Mouse (Mus musculus) cerebellum, postnatal 14 days (tissue): ENCODE measurements around the gene Mgll.

Experiments
- DNase-seq, 2 experiments: peaks; one replicate each; pipeline ENCODE4 v3.0.0; 2021; ENCODE audit warnings: mixed read lengths in 2 of 2

Gene Mgll

DNA sequence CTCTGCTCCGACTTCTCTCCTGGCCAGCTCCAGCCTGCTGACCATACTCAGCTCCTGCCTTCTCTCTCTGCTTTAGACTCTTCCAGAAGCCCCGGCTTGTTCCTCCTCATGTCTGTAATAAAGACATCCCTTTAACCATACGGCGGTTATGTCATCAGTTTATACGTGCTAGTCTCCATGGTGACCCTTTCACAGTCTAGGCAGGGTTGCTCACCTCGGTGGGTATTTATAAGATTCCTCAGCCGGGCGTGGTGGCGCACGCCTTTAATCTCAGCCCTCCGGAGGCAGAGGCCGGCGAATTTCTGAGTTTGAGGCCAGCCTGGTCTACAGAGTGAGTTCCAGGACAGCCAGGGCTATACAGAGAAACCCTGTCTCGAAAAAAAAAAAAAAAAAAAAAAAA, 51.1 kb downstream of the Mgll start:
- no peak for DNase-seq

DNA sequence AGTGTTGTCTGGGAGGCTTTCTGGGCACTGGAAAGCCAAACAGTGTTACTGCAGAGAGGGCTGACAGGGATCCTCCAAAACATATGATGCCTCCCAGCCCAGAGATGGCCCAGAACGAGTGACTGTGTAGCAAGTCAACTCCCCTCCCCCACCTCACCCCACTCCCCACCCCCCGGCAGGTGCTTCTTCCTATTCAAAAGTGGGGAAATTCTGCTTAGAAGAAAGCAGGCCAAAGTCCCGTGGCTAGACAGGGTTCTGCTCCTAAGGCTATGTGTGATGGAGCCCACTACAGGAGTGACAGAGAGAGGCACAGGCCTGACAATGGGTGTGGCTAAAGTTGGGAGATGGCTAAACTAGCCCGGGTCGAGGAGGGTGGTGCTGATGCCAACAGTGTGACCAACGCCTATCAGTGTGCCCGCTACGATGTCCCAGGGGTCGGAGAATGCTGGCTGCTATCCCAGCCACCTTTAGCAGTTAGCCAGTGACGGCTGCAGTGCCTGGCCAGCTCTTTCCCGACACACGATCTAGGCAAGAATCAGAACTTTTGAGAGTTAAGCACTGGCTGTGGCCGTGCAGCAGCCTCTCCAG, 52.2 kb downstream of the Mgll start:
- no peak for DNase-seq

DNA sequence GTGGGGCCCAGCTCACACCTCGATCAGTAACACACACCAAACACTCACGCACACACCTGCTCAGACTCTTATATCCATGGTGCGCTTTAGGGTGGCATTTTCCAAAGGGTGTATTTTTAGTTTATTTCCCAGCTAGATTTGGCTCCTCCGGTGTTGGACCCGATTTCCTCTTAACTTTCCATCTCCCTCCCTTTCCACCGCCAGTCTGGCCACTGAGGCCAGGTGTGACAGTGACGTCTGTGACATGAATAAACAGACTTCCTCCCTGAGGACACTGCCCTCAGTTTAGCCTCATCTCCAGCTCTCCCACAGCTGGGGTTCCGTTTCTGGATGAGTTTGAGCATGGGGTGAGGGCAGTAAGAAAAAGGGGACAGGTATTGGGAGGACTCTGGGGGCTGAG, 52.8 kb downstream of the Mgll start:
- DNase-seq: no peak

DNA sequence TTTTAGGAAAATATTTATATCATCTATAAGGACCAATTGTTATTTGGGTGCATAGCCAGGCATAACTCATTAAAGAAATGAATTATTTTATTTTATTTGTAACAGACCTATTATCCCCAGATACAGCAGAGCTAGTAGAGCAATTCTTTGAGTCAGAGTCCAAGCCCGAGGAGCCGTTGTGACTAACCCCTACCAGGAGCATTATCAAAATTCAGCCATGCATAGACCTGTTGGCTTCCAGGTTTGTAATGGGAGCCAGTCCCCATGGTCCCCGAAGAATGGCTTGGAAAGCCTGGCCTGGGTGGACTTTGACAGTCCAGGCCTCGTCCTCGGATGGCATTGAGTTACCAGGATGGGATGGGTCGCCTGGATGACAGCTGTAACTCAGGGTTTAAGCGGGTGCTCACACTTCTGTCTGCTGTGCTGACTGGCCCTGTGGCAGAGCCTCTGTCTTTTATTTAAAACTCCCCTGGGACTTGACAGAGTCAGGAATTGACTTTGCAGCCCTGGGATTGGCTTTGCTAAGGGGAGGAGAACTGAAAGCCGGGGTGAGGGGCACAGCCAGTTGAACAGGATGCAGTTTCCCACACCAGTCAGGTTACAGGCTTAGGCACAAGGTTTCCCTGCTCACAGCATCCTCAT, 54.0 kb downstream of the Mgll start:
- no peak for DNase-seq

DNA sequence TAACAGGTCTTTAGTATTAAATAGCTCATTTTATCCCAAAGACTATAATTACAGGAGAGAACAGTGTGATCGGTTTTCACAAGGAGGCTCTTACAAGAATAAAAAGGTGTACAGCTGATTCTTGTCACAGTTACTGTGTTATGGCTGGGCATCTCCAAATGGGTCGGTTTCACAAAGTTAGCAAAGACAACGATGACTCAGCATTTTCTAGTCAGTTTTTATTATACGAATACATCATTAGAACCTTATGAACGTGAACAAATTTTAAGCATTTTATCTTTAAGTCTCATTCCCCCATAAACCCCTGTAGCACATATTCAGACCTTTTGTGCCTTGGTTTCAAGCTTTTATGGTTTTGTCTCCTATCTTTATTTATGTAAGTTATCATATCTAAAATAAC, 55.5 kb downstream of the Mgll start:
- DNase-seq: no peak

DNA sequence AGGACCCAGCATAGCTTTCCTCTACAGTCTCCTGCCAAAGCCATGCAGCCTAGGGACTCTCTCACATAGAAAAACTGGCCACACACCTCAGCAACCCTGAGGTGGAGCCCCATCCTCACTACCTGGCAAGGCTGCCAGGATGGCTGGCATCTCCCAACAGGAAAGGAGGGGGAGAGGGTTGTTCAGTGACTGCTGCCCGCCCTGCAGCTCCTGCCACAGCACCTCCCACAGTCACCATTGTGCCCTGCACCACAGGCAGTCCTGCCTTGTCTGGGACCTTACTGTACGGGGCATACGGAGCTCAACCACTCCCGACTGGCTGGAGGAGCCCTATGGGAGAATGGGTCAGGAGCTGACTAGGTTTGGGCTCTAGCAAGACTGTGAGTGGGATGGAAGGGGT, 57.7 kb downstream of the Mgll start:
- DNase-seq: peak; percentile 53 to 62

DNA sequence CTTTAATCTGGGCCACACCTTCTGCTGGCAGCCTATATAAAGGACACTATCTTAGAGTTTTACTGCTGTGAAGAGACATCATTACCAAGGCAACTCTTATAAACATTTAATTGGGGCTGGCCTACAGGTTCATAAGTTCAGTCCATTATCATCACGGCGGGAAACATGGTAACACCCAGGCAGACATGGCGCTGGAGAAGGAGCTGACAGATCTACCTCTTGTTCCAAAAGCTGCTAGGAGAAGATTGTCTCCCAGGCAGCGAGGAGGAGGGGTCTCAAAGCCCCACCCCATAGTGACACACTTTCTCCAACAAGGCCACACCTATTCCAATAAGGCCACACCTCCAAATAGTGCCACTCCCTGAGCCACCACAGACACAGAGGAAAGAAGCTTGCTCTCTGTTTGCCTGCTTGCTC, 58.8 kb downstream of the Mgll start:
- DNase-seq: no peak

DNA sequence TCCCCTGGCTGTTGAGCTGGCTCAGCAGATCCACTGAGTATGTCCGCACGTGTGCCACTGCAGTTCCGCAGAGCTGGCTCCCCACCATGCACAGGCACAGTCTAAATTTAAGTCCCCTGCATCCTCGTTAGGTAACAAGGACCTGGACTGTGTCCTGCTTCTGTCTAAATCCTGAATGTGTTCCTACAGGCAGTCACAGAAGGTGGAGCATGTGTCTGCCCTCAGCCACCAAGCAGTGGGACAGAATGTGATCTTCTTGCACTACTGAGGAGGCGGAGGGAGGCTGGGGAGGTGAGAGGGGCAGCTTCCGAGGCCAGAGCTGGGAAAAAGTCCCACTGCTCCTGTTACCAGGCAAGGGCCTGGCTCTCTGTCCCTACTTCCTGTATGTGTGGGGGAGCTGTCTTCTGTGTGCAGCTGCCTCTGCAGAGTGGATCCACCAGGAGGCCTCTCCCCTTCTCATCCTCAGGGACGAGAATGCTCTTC, 60.5 kb downstream of the Mgll start:
- peak; percentile 58 to 60 for DNase-seq

DNA sequence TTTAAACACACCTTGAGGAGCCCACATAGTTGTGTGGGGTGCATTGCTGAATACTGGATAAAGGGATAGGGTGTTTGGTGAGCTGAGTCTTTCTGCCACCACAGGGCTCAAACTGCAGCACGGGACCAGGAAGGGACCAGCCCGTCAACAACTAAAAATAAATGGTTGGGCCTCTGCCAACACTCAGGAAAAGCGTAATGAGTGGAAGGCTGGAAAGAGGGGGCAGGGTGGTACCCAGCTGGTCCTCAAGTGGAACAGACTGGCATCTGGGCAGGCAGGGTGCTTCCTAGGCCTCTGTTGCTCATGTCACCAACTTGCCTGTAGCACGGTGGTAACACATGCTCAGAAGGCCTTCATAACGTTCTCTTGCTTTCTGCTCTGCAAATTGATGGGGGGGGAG, 61.1 kb downstream of the Mgll start:
- DNase-seq: peak; percentile 48 to 56

DNA sequence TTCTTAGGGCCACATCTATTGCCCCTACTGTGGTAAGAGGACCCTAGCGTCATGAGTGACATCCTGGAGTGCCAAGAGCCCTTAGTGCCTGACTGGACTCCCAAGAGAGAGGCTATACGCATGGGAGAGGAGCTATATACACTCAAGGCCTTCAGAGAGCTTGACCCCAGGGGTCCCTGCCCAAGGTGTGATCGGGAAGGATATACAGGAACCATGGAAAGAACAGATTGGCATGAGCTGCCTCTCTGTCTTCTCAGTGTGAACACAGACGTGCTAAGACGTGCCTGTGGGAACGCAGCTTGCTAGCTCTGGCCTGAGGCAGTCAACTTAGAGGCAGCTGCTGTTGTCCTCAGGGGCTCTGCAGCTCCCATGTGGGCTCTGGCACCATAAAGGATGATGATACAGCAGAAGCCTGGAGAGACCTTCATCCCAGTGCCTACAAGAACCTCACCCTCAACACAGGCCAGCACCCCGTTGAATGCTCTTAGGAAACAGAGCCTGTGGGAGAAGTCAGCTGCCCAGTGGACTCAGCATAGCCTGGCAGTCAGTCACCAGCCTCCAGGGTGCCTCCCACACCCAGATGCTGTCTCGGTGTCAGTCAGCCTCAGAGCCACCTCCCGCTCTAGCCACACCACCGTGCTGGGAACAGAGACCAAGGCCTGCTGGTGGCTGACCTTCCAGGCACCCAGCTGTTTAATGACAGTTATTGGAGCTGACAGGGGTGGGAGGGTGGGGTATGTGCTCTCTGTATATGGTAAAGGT, 61.8 kb downstream of the Mgll start:
- DNase-seq: no peak

DNA sequence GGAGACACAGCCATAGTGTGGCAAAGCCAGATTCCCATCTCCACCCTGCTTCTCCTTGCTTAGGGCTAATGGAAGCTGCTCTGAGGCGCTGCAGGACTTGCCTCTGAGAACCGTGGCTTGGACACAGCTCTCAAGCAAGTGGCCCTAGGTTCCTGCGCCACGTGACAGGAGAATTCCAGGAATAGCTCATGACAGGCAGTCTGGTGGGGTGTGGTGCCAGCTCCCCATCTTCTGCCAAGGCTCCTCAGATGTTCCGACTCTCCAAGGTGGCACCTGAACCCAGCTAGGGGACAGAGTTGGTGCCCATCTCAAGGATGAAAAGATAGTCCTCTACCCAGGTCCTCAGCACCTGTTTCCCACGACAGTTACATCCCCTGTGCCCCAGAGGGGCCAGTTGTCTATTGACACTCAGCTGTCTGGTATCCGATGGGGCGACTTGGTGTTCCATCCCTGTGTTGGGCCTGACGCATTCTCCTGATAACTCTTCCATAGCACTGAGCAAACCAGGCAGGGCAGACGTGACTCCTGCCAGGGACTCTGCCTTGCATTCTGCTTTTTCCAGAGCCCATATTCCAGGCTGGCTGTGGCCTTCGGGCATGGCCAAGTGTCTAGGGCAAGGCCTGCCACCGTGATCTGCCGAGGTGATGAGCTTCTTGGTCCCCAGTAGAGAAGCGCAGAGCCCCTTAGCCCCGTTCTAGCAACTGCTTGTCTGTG, 62.7 kb downstream of the Mgll start:
- DNase-seq: peak; percentile 88 to 90

DNA sequence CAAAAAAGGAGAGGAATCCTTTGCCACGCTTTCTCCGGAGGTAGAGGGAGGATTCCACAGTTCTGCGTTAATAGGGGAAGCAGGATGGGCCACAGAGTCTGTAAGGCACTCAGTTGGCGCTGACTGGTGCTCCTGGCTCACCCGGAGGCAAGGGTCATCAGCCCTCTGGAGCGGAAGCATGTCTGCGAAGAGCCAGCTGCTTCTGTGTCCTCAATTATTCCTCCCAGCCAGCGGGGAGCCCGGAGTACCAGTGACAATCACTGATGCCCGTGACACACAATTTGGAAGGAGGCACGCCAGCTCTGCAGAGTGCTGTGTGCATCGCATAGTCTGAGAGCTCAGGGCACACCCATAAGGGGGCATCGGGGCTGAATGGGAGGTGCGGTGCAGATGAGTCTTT, 63.3 kb downstream of the Mgll start:
- peak; percentile 78 to 88 for DNase-seq

DNA sequence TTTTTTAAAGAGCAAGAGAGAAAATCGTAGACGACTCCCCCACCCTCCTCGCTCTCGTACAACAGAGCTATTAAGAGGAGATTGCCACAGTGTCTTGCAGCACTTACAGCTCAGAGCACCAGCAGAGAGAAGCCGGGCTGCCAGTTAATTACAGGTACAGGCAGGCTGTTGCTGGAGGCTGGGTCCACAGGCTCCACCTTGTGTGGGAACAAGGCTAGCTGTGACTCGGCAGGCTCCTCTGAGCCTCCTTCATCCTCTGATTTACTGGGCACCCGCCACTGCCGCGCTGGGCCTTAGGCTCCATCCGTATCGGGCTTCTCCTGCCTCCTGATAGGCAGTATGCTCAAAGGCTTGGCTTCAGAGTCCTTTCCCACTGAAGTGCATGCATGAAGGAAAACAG, 64.0 kb downstream of the Mgll start:
- DNase-seq: peak; percentile 65 to 70

DNA sequence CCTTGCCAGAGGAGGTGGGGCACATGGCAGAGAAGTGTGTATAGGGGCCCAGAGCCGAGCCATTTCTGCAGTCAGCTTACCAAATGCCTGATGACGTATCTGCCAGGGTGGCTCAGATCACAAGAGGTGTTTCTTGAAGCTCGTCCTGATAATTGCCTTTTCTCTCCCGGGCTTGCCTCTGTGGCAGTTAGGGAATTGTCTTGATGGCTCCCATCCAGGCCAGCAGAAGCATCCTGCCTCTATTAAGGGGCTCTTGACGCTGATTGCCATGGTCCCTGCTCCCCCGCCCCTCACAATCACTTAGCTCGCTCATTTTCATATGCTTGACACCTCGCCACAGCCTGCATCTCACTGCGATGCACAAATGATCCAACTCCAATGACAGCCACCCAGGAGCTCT, 67.1 kb downstream of the Mgll start:
- no peak for DNase-seq

DNA sequence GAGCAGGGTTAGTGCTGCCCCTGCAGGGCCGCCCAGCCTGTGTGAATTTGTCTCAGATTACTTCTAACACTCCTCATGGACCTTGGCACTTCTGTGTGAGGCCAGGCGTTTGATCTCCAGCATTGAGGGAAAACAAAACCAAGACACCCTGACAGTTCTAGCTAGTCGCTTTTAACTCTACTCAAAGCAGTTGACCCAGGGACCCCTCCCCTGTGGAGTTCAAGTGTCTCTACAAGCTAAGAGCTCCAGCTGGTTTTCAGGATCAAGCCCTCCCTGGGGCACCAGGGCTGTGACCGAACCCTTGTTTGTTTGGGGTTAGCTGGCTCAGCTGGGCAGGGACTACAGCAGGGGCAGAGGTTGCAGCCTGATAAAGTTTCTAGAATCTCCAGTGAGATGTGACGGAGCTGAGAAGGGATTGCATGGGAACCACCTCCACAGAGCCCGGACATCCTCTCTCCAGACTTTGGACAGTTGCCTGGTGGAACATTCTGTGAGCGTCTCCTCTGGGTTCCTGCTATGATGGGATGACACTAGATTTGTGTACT, 68.0 kb downstream of the Mgll start:
- DNase-seq: peak in 1 of 2 experiments; percentile 64

DNA sequence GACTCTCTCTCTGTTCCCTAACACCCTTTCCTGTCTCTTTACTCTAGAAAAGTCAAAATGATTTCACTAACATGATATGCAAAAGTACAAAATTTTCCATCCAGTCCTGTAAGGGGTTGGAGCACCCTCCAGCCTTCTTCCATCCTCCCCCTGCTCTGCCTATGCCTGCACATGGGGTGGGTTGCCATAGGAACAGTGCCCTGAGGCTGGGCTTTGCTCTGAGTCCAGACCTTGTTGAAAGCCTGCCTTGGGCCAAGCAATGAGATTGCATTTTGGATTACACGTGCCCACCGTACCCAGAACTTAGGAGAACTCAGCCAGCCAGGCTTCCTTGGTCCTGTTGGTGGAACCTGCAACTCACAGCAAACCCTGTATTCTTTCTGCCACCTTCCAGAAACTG, 69.0 kb downstream of the Mgll start:
- DNase-seq: peak; percentile 76 to 80

DNA sequence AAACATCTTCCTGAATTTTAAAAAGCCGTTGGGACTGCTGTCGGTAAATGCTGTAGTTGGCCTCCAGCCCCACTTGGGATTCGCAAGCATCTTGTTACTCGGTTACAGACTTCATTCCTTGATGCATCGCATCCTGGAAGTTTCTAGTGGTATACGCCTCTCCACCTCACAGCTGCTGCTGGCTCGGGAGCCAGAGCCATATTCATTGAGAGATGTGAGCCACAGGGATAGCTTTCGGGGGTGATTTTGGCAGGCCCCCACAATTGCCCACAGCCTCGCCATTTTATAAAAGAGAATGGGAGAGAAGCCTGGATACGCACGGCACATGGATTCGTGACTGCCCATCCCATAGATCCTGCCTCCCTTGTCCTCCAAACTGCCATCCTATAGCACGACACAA, 69.7 kb downstream of the Mgll start:
- no peak for DNase-seq

DNA sequence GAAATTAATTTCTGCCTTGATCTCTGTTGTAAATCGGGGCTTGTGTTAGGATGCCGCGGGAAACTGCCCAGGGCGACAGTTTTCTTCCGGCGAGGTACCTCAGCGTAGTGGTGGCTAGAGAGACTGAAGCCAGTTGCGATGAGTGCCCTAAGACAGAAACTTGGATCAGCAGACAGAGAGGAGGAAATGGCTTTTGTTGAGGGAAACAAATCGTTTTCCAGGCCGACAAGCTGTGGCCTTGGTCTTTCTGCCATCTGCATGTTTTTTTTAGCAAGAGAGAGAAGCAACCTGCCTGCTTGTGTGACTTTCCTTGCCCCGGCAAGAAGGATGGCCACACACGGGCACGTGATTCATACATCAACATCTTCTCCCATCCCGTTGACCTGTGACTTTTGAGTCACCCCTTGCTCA, 70.4 kb downstream of the Mgll start:
- DNase-seq: peak; percentile 60 to 61

DNA sequence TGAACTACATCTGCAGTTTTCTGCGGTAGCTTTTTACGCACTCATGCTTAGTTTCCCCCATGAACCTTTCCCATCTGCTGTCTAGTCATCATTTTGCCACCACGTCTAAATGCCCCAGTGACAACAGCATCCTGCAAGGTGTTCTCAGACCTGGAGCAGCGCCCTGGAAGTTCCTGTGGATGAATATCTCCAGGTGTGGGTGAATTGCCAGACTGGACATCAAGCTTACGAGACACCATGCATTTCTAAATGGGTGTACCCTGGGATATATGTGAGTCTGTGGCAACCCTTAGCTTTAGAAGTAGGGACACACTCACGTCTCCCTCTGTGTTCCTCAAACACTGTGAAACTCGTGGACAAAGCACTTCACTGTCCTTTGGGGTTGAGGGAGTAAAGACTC, 76.0 kb downstream of the Mgll start:
- DNase-seq: peak in 1 of 2 experiments; percentile 56

DNA sequence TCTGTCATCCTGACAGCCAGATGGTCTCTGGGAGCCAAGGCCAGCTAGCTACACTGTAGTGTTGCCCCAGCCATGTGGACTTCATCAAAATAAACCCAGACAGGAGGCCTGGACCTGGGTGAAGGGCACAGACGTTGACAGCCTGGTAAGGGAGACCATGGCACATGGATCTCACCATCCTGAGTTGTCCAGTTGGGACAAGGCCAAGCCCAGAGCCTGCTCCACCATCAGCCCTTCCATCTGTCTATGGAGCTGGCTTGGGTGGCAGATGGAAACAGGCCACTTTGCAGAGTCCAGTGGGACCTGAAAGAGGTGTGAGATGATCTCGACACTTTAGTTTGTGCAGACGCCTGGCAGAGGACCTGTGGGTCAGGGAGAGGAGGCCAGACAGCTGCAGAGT, 76.5 kb downstream of the Mgll start:
- peak; percentile 93 to 96 for DNase-seq

DNA sequence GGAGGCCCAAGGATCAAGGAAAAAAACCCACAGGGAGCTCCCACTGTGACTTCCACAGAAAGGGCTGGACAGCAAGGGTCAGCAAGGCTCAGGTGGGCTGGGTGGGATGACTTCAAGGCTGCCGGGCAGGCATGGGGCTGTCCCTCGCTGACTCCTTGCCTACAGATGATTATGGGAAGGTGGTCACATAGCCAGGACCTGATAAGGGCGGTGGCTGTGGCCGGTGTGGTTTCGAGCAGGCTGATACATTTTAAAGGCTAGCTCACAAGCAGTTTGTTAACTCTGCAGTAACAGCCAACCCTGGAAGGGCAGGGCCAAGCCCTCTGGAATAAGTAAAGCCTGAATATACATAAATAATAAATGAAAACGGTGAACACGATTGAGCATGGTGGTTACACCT, 78.8 kb downstream of the Mgll start:
- DNase-seq: no peak

DNA sequence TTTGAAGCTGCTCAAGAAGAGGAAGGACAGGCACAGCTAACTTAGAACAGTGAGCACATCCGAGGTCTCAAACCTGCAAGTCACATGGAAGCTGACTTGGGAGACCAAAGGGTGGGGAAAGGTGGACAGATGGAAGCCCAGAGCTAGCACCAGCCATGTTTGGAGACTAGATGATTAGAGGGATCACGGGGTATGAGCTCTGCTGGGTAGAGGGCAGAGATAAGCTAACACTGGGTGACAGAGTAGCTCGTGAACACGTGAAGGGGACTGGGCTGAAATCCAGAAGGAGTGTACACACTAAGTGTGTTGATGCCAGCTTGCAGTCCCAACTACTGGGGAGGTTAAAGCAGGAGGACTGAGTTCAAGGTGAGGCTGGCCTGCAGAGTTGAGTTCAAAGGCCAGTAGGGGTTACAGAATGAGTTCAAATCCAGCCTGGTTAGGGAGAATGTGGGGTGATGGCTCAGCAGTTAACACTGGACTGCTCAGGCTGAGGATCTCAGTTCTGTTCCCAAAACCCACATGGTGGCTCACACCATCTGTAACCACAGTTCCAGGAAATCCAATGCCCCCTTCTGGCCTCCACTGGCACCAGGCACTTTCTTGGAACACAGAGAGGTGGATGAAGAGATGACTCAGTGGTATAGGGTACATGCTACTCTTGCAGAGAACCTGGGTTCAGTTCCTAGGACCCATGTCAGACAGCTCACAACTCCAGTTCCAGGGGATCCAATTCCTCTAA, 79.9 kb downstream of the Mgll start:
- DNase-seq: no peak
